Mouse (Mus musculus): ENCODE results near the gene Ppl. TPM values are rescaled to one million over a fixed set of nuclear protein-coding genes. Genes with fewer than 3 reads are reported as not detected.

Ppl gene
- total RNA-seq, 2 experiments from 2014 or later = 2.0 to 2.3 TPM

DNA sequence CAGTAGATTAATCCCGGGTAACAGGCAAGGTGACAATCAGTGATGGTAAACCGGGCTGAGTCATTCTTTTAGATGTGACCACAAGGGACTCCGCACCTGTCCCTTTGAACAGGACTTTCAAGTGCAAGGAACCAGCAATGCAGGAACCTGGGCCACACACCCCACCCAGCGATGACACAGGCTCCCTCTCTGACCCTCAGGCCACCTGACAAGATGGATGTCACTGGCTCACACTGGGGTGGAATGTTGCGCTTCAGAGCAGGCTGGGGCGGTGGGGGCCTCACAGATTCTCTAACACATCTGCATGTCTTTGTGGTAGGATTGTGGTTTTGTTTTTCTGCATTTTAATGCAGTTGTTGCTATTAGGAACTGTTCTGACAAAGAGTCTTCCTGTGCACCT lies 8.7 kb downstream of the Ppl start:
- DNase-seq = no peak

DNA sequence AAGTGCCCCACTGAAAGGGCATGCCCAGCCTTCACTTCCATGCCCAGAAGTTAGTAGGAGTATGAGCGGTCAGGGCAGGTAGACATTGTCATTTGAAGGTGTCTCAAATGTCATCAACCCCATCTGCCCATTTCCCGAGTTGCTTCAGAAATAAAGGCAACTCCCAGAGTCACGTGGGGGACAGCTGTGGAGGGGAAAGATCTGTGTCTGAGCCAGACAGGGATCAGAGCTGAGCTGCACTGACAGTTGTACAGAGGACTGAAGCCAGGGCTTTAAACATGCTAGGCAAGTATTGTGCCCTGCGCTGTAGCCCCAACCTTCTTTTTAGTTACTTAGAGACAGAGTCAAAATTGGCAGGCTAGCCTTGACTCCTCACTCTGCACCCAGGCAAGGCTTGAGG lies 12.4 kb downstream of the Ppl start:
- no peak for DNase-seq

GRCm38 (mm10) chr16:5119385-5119784 lies 12.8 kb downstream of the Ppl start:
- no peak for DNase-seq

DNA sequence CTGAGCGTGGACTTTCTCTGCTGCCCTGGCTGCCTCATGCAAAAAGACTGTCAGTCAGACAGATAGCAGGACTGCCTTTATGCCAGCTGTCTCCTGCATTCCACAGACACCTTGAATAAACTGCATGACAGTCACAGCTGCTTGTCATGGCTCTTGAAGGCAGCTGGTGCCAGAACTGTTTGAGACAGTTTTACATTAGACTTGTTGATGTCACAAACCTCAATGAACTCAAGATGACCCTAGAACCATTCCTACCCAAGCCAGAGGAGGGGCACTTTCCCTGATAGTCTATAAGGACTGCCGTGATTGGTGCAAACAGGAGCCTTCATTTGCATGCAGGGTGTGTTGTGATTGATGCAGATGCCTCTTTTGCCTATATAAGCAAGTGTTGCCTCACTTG lies 18.6 kb downstream of the Ppl start:
- DNase-seq = no peak

GRCm38 (mm10) chr16:5113002-5113550 lies 19.1 kb downstream of the Ppl start:
- no peak for DNase-seq

DNA sequence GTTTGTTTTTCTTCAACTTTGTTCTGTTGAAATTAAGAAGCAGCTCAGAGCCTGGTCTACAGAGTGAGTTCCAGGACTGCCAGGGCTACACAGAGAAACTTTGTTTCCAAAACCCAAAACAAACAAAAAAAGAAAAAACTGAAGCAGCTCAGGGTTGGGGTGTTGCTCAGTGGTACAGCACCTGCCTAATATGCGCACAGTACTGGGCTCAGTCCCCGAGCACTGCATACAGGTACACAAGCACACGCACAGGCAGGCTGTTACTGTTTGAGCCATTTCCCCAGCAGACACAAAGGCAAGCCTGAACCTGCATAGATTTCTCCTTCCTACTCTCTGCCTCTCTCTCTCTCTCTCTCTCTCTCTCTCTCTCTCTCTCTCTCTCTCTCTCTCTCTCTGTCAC lies 21.2 kb downstream of the Ppl start:
- DNase-seq = no peak

GRCm38 (mm10) chr16:5109877-5110276 lies 22.3 kb downstream of the Ppl start:
- DNase-seq = no peak

DNA sequence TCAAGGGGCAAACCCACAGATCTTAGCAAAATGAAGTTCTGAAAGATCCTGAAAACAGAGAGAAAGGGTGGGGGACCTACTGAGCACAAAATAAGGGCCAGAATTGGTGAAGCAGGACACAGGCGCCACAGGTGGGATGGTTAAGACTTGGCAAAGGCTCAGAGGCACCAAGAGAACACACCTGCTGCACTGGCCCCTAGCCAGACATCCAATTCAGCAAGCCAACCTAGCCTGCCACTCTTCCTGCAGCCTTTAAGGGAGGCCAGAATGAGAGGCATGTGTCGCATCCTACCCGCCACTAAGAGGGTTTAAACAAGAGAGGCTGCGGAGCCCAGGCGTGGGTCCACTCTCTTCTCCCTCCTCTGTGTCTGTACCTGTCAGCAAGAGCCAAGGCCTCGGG lies 31.2 kb downstream of the Ppl start:
- no peak for DNase-seq

DNA sequence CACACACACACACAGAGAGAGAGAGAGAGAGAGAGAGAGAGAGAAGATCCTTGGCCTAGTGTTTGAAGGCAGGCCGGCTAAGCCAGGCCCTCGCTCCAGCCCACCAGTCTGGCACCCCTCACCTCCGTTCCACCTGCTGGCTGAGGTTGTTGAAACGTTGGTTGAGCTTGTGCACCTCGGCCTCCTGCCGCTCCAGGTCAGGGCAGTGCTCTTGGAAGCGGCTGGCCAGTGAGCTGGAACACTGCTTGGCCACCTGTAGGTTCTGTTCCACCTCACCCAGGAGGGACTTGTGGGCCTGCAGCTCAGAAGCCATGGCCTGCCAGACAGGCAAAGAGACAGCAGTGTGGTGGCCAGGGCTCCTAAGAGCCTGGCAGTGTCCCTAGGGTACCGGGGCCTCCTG lies 35.7 kb downstream of the Ppl start:
- no peak for DNase-seq

GRCm38 (mm10) chr16:5093285-5093684 lies 38.9 kb downstream of the Ppl start:
- no peak for DNase-seq

- DNase-seq = no peak
These were observed 43.2 kb downstream of the Ppl start for GRCm38 (mm10) chr16:5089021-5089420.

DNA sequence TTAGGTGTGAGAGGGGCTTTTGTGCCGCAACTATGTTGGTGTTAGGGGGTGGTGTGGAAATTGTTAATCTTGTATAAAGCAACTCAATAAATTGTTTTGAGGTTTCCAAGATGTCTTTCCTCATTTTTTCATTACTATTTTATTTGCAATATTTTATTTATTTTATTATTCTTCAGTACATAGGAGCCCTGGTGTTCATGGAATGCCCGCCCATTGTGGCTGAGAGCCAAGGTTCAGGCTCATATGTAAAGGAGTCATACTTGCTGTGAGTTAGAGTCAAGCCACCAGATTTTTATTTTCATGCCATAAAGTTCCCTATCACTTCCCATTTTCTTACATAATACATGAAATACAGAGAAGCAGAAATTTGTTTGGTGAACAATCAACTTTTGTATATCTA lies 46.0 kb downstream of the Ppl start:
- DNase-seq = no peak

GRCm38 (mm10) chr16:5085196-5085595 lies 47.0 kb downstream of the Ppl start:
- DNase-seq = no peak

DNA sequence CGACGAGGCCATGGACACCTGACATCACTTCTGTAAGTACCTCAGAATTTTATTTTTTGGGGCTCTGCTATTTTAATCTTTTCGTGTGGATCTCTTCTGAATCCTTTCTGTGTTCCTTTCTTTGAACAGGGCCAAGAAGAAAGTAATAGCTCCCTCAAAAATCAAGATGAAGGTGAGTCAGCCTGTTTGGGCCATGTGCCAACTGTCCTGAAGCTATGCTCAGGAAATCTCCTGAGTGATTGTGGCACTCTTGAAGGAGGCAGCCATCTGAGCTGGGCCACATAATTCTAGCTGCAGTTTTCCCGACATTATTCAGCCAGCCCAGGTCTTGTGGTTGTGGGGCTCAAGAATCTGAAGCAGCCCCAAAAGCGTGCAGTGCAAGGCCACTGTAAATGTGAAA lies 57.9 kb downstream of the Ppl start:
- no peak for DNase-seq

DNA sequence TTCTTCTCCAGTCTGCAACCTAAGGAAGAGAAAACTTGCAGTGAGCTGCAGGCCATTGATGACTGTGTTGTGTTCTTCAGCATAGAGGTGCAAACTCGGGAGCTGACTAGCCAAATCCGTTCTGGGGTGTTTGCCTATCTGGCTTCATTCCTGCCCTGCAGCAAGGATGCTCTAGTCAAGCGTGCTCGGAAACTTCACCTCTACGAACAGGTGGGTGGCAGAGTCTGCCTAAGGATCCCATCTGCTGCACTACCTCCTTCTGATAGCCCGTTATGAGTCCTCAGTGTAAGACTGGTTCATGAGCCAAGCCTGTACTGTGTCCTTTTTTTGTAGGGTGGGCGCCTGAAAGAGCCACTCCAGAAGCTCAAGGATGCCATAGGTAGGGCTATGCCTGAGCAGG lies 60.2 kb downstream of the Ppl start:
- no peak for DNase-seq

- peak; percentile 36 for DNase-seq
These were observed 61.9 kb downstream of the Ppl start for GRCm38 (mm10) chr16:5070321-5070720.

GRCm38 (mm10) chr16:5063472-5063871 lies 68.7 kb downstream of the Ppl start:
- no peak for DNase-seq

DNA sequence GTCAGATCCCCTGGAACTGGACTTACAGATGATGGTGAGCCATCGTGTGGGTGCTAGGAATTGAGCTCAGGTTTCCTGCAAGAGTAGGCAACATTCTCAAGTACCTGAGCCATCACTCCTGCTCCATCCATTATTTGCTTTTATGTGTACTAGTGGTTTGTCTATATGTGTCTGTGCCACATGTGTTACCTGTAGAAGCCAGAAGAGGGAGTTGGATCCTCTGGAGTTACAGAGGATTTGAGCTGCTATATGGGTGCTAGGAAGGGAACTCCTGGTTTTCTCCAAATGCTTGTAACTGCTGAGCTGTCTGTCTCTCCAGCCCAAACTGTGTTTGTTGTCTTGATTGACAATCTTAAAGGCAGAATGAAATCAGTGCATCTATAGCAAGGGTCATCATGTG lies 74.1 kb downstream of the Ppl start:
- DNase-seq = peak; percentile 18

DNA sequence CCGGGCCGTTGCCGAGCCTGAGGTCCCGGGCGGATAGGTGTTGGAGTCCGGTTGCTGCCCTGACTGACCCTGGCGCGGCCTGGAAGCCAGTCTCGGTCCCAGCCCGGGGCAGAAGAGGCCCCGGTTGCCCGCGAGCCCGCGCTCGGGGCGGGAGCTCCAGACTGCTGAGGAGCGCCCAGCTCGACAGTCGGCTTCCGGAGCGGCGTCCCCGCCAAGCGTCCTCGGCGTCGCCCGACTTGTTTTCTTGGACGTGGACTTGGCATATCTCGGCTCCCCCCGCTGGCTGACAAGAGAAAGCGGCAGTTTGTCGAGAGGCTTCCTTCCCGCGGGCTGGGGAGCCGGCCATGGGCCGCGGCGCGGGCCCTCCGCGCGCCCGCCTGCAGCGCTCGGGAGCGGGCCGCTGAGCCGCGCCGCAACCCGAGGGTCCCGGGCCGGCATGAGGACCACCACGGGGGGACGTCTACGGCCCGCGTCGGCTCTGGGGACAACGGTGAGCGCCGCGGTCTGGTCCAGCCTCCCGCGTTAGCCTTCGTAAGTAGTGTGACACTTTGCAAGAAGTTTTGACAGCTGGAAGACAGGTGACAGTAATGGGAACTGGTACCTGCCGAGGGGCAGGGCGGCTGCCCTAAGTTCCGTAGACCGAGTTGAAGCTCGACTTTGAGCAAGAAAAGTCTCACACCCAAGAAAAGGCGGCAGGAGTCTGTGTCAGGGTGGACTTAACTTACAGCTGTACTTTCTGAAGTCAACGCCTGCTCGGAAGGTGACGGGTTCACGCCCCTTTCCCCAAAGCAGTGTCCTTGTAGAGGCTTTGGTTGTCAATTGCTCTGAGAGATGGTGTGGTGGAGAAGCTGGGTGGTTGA lies 81.7 kb downstream of the Ppl start:
- peak; percentile 84 for DNase-seq

- DNase-seq = peak; percentile 99
These were observed 82.4 kb downstream of the Ppl start, which contains the start of the genes Glyr1 and Ubn1 for GRCm38 (mm10) chr16:5049774-5050234. Gene Glyr1 (minus strand): TSS chr16:5049863. Gene Ubn1 (plus strand): TSS chr16:5050057.

- no peak for DNase-seq
These were observed 82.9 kb downstream of the Ppl start for GRCm38 (mm10) chr16:5049182-5049773.

DNA sequence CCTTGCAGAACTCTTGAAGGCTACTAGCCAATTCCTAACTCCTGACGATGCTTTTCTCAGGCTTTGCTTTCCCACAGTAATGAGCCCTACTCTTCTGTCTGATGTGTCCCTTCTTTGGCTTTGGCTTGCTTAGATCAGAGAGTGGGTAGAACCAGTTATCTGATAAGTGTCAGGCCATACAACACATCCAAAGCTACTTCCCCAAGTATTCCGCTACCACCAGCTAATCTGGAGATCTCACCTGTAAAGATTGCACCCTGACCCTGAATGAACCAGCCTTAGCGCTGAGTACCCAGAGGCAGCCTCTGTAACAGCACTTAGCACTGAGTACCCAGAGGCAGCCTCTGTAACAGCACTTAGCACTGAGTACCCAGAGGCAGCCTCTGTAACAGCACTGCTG lies 86.9 kb downstream of the Ppl start:
- no peak for DNase-seq

DNA sequence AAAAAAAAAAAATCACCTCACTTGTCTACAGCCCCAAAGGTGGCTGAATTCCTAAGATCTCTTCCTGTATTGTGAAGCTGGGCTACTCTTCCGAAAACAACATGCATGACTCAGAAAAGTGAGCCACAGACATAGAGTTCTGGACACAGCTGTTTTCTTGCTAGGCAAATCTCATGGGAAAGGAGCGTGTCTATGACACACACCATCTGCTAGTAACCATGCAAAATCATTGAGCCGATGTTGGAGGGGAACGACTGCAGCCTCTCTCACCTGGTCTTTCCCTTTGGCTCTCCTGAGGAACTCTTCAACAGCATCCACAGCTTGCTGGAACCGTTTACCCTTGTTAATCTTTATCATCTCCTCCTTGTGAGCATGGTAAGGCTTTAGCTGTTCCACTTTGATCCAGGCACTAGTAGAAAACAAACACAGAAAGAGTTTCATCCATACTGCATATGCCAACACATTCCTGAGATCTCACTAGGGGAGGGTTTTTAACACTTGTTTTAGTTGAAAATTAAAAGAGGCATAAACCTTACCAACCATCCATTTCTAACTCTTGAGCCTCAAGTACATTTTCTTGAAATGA lies 95.5 kb downstream of the Ppl start:
- no peak for DNase-seq
